Mouse (Mus musculus): Measurements from ENCODE around the gene Ache.

DNA sequence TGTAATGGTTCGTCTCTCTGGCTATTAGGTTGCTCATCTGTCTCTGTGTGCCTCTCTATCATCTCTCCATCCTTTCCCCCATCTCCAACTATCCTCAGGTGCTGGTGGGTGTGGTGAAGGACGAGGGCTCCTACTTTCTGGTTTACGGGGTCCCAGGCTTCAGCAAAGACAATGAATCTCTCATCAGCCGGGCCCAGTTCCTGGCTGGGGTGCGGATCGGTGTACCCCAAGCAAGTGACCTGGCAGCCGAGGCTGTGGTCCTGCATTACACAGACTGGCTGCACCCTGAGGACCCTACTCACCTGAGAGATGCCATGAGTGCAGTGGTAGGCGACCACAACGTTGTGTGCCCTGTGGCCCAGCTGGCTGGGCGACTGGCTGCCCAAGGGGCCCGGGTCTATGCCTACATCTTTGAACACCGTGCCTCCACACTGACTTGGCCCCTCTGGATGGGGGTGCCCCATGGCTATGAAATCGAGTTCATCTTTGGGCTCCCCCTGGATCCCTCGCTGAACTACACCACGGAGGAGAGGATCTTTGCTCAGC lies 4.1 kb downstream of the Ache start:
- no peak for TF ChIP-seq TCF12 (IDR thresholded peaks at IDR 0.05; ENCODE audit: low read depth, low read length)
- no peak for TF ChIP-seq CTCF (conservative IDR thresholded peaks at IDR 0.05 in 1 of 2, IDR thresholded peaks at IDR 0.05 in 1 of 2; ENCODE audit: low read depth in 2 of 2, low read length in 2 of 2)
- TF ChIP-seq SIN3A (IDR thresholded peaks at IDR 0.05; ENCODE audit: low read length) = no peak
- no peak for TF ChIP-seq ELF1 (IDR thresholded peaks at IDR 0.05; ENCODE audit: low read depth, low read length)
- TF ChIP-seq HCFC1 (IDR thresholded peaks at IDR 0.05; ENCODE audit: low read depth, low read length) = no peak
- no peak for TF ChIP-seq RAD21 (IDR thresholded peaks at IDR 0.05; ENCODE audit: low read depth, low read length)
- no peak for TF ChIP-seq POLR2A (IDR thresholded peaks at IDR 0.05; ENCODE audit: low read depth, low read length)
- no peak for TF ChIP-seq USF1 (IDR thresholded peaks at IDR 0.05; ENCODE audit: low read depth, low read length)
- TF ChIP-seq ZNF384 (IDR thresholded peaks at IDR 0.05; ENCODE audit: low read depth, low read length) = no peak
- TF ChIP-seq POLR2AphosphoS2 (IDR thresholded peaks at IDR 0.05; ENCODE audit: low read depth, low read length) = no peak
- no peak for TF ChIP-seq E2F4 (IDR thresholded peaks at IDR 0.05; ENCODE audit: insufficient replicate concordance, low read depth, low read length)
- no peak for TF ChIP-seq GABPA (IDR thresholded peaks at IDR 0.05; ENCODE audit: insufficient replicate concordance, low read depth, low read length)
- TF ChIP-seq MAX (IDR thresholded peaks at IDR 0.05; ENCODE audit: low read length) = no peak
- no peak for TF ChIP-seq TBP (conservative IDR thresholded peaks at IDR 0.05; ENCODE audit: low read depth, low read length)

All from CH12.LX (cell line).